Mouse (Mus musculus) intestine, embryonic 16.5 days (tissue): ENCODE measurements around the gene Gm10670. TPM values are rescaled to one million over a fixed set of nuclear protein-coding genes. Genes with fewer than 3 reads are reported as not detected.
"Not testable (repeated sequence)": the region's sequence is repeated elsewhere in the genome, so short reads cannot be mapped to it uniquely, and the experiment has no call there.

Source experiments
- ATAC-seq: fragments of 200-750 bp; cut with Nextera tagmentation; 2 replicates; pipeline ENCODE4 v1.8.0; 2017; ENCODE audit warnings: moderate TSS enrichment, moderate library complexity
- H3K27ac ChIP-seq: fragments of 300-500 bp; sonication (generic); 2 replicates; pipeline ENCODE4 v1.5.1; 2014; ENCODE audit warnings: mild to moderate bottlenecking, low read length
- H3K27me3 ChIP-seq: fragments of 300-500 bp; sonication (generic); replicated peaks from 2 replicates; pipeline ENCODE4 v1.6.1; 2014; ENCODE audit warnings: low read length, control low read depth, mixed read lengths; ENCODE audit not compliant: control insufficient read depth, insufficient read depth
- H3K36me3 ChIP-seq: fragments of 300-500 bp; sonication (generic); 2 replicates; pipeline ENCODE4 v1.6.1; 2014; ENCODE audit warnings: low read length, control low read depth; ENCODE audit not compliant: control insufficient read depth, insufficient read depth
- H3K4me1 ChIP-seq: fragments of 300-500 bp; sonication (generic); 2 replicates; pipeline ENCODE4 v1.6.1; 2014; ENCODE audit warnings: low read length, control low read depth, mixed read lengths; ENCODE audit not compliant: control insufficient read depth, insufficient read depth
- H3K4me2 ChIP-seq: fragments of 300-500 bp; sonication (generic); 2 replicates; pipeline ENCODE4 v1.6.1; 2014; ENCODE audit warnings: low read depth, low read length, control low read depth
- H3K4me3 ChIP-seq: fragments of 300-500 bp; sonication (generic); 2 replicates; pipeline ENCODE4 v1.5.1; 2014; ENCODE audit warnings: mild to moderate bottlenecking, low read length
- H3K9ac ChIP-seq: fragments of 300-500 bp; sonication (generic); 2 replicates; pipeline ENCODE4 v1.6.1; 2014; ENCODE audit warnings: low read depth, low read length
- H3K9me3 ChIP-seq: fragments of 300-500 bp; sonication (generic); 2 replicates; pipeline ENCODE4 v1.6.1; 2016; ENCODE audit warnings: low read length, control low read depth; ENCODE audit not compliant: control insufficient read depth
- WGBS: fragments of 180-500 bp; shearing (Covaris S2); extraction: QIAGEN DNeasy Blood & Tissue Kit; methylation state at CpG from one replicate; pipeline ENCODE4 v1.1.7; 2014; 5-methylcytosine and 5-hydroxymethylcytosine counted together
- polyA plus RNA-seq: library from polyadenylated mRNA; unstranded; fragments of >200 nt; fragmentation: Nextera tagmentation; extraction: Ambion mirVana; gene quantifications from 2 replicates; pipeline ENCODE4 v1.2.1, GENCODE M21; 2015

The Gm10670 gene
- not detected in 2 replicates for polyA plus RNA-seq

- not testable (repeated sequence) for H3K27me3 ChIP-seq, H3K9ac ChIP-seq, H3K4me3 ChIP-seq, H3K4me2 ChIP-seq, H3K9me3 ChIP-seq, H3K4me1 ChIP-seq, H3K27ac ChIP-seq, ATAC-seq, H3K36me3 ChIP-seq
- no CpG with 5 or more reads among the region's 5 CpGs for WGBS
Observed at GRCm38 (mm10) chr7:20474825-20475224, at the start of gene Gm10670. Gene Gm10670 (minus strand): TSS chr7:20474925.

- not testable (repeated sequence) for H3K27me3 ChIP-seq, H3K4me3 ChIP-seq, H3K9me3 ChIP-seq, H3K4me2 ChIP-seq, ATAC-seq, H3K27ac ChIP-seq, H3K4me1 ChIP-seq, H3K36me3 ChIP-seq, H3K9ac ChIP-seq
- no CpG with 5 or more reads among the region's 3 CpGs for WGBS
Observed at GRCm38 (mm10) chr7:20510434-20510833, 35.7 kb upstream of the Gm10670 start, which contains the start of gene Vmn1r103. Gene Vmn1r103 (minus strand): TSS chr7:20510534.

- no CpG with 5 or more reads among the region's 2 CpGs for WGBS
Observed at GRCm38 (mm10) chr7:20442493-20442892, 32.2 kb downstream of the Gm10670 start, which contains the start of gene Vmn1r101. Gene Vmn1r101 (minus strand): TSS chr7:20442593.

More at GRCm38 (mm10) chr7:20442493-20442892, 32.2 kb downstream of the Gm10670 start, which contains the start of gene Vmn1r101:
- not testable (repeated sequence) for H3K4me1 ChIP-seq, ATAC-seq, H3K9ac ChIP-seq, H3K36me3 ChIP-seq, H3K4me3 ChIP-seq, H3K4me2 ChIP-seq, H3K27ac ChIP-seq, H3K27me3 ChIP-seq, H3K9me3 ChIP-seq

Other genes starting within 250 kb of the Gm10670 start
- gene Gm4498, start 241.1 kb downstream of the Gm10670 start, polyA plus RNA-seq = not detected in 2 replicates
- not detected in 2 replicates for gene Gm5890, start 212.1 kb downstream of the Gm10670 start, polyA plus RNA-seq
- not detected in 2 replicates for gene Gm4133, start 140.9 kb downstream of the Gm10670 start, polyA plus RNA-seq
- gene Gm5728, start 99.5 kb downstream of the Gm10670 start, polyA plus RNA-seq = not detected in 2 replicates
- gene Vmn1r100, start 57.0 kb downstream of the Gm10670 start, polyA plus RNA-seq = not detected in 2 replicates
- not detected in 2 replicates for gene Vmn1r101, start 32.3 kb downstream of the Gm10670 start, polyA plus RNA-seq
- not detected in 2 replicates for gene Vmn1r103, start 35.6 kb upstream of the Gm10670 start, polyA plus RNA-seq
- gene Vmn1r104, start 58.9 kb upstream of the Gm10670 start, polyA plus RNA-seq = not detected in 2 replicates
- not detected in 2 replicates for gene Gm5726, start 70.8 kb upstream of the Gm10670 start, polyA plus RNA-seq
- not detected in 2 replicates for gene Gm4141, start 101.3 kb upstream of the Gm10670 start, polyA plus RNA-seq
- not detected in 2 replicates for gene Gm4513, start 124.1 kb upstream of the Gm10670 start, polyA plus RNA-seq
- not detected in 2 replicates for gene Vmn1r107, start 194.0 kb upstream of the Gm10670 start, polyA plus RNA-seq
- not detected in 2 replicates for gene Vmn1r111, start 228.3 kb upstream of the Gm10670 start, polyA plus RNA-seq